Mouse (Mus musculus) testis, adult 2 months (tissue): ENCODE results near the gene Tcl1b5.

Source experiments
- CTCF ChIP-seq: fragments of 200-500 bp; IDR thresholded peaks from 2 replicates; pipeline ENCODE4 v1.5.1; 2012; ENCODE audit warnings: low read depth, mild to moderate bottlenecking, inconsistent platforms, low read length, moderate library complexity; ENCODE audit not compliant: control insufficient read depth, insufficient read depth, insufficient replicate concordance
- POLR2A ChIP-seq: fragments of 200-500 bp; IDR thresholded peaks from 2 replicates; pipeline ENCODE4 v1.6.1; 2012; ENCODE audit warnings: low read depth, mild to moderate bottlenecking, inconsistent platforms, low read length, moderate library complexity; ENCODE audit not compliant: control insufficient read depth

GRCm38 (mm10) chr12:105222601-105223319 is 46.6 kb downstream of the Tcl1b5 start, which contains the start of gene Tcl1:
- no peak for TF ChIP-seq CTCF
- no peak for TF ChIP-seq POLR2A
